Mouse (Mus musculus): ENCODE measurements around the gene Rpf2. TPM values are rescaled to one million over a fixed set of nuclear protein-coding genes. Genes with fewer than 3 reads are reported as not detected.

The Rpf2 gene
- polyA plus RNA-seq, 1 experiment from 2014 or later: 76.7 TPM

GRCm38 (mm10) chr10:40257414-40258255 is 10.8 kb upstream of the Rpf2 start, which contains the start of gene Gtf3c6:
Gene Gtf3c6 (minus strand): TSS chr10:40258108.
- peak; percentile 77 for ATAC-seq

GRCm38 (mm10) chr10:40256716-40257115 is 9.9 kb upstream of the Rpf2 start:
- H3K27me3 ChIP-seq (replicated peaks; ENCODE audit: control insufficient read depth, insufficient read depth, low read length): no peaks in the 10 kb centered on the region
- peaks cover 5% of the 10 kb centered on the region; the same call in 1 of the 2 replicates for H3K36me3 ChIP-seq (ENCODE audit: control insufficient read depth, insufficient read depth)
- H3K4me3 ChIP-seq (replicated peaks; ENCODE audit: low read length): peak overlapping the region; percentile 73
- H3K4me1 ChIP-seq (replicated peaks; ENCODE audit: control insufficient read depth, insufficient read depth, low read length): peaks cover 6% of the 10 kb centered on the region
- H3K27ac ChIP-seq (ENCODE audit: low read length): peak overlapping the region; percentile 90
- whole genome bisulfite sequencing: 2% methylated on average over 5 of the region's 5 CpGs
- ATAC-seq: peak; percentile 76
- H3K9ac ChIP-seq (replicated peaks; ENCODE audit: low read depth, low read length): peak overlapping the region; percentile 82
- no peaks in the 10 kb centered on the region for H3K9me3 ChIP-seq (ENCODE audit: control insufficient read depth, low read length)
- peak overlapping the region; percentile 71 for H3K4me2 ChIP-seq (ENCODE audit: low read length)

More at GRCm38 (mm10) chr10:40257414-40258255, 10.8 kb upstream of the Rpf2 start, which contains the start of gene Gtf3c6:
- no peaks in the 10 kb centered on the region for H3K9me3 ChIP-seq (ENCODE audit: control insufficient read depth, low read length)
- H3K36me3 ChIP-seq (ENCODE audit: control insufficient read depth, insufficient read depth): peaks cover 5% of the 10 kb centered on the region; the same call in 1 of the 2 replicates
- peak within 1 kb of the TSS; percentile 71 for H3K4me2 ChIP-seq (ENCODE audit: low read length)
- H3K4me1 ChIP-seq (replicated peaks; ENCODE audit: control insufficient read depth, insufficient read depth, low read length): peaks cover 6% of the 10 kb centered on the region
- peak within 1 kb of the TSS; percentile 90 for H3K27ac ChIP-seq (ENCODE audit: low read length)
- H3K27me3 ChIP-seq (replicated peaks; ENCODE audit: control insufficient read depth, insufficient read depth, low read length): no peaks in the 10 kb centered on the region
- WGBS: 0% methylated on average over 43 of the region's 43 CpGs
- H3K4me3 ChIP-seq (replicated peaks; ENCODE audit: low read length): peak within 1 kb of the TSS; percentile 73
- peak within 1 kb of the TSS; percentile 82 for H3K9ac ChIP-seq (replicated peaks; ENCODE audit: low read depth, low read length)

GRCm38 (mm10) chr10:40250969-40251368 is 4.1 kb upstream of the Rpf2 start:
- Histone ChIP-seq H3K4me2 (ENCODE audit: low read length) (no peak overlapping the region), H3K9me3 (ENCODE audit: control insufficient read depth, low read length) (no peaks in the 10 kb centered on the region), H3K9ac (replicated peaks; ENCODE audit: low read depth, low read length) (no peak overlapping the region), H3K4me3 (replicated peaks; ENCODE audit: low read length) (no peak overlapping the region), H3K36me3 (ENCODE audit: control insufficient read depth, insufficient read depth) (peaks cover 14% of the 10 kb centered on the region), H3K27ac (ENCODE audit: low read length) (no peak overlapping the region), H3K4me1 (replicated peaks; ENCODE audit: control insufficient read depth, insufficient read depth, low read length) (peaks cover 6% of the 10 kb centered on the region), H3K27me3 (replicated peaks; ENCODE audit: control insufficient read depth, insufficient read depth, low read length) (no peaks in the 10 kb centered on the region)
- ATAC-seq: no peak
- 97% methylated on average over 6 of the region's 6 CpGs for WGBS

GRCm38 (mm10) chr10:40249625-40250024 is 2.8 kb upstream of the Rpf2 start:
- Histone ChIP-seq H3K4me3 (replicated peaks; ENCODE audit: low read length) (no peak overlapping the region), H3K4me2 (ENCODE audit: low read length) (no peak overlapping the region), H3K36me3 (ENCODE audit: control insufficient read depth, insufficient read depth) (peaks cover 14% of the 10 kb centered on the region), H3K4me1 (replicated peaks; ENCODE audit: control insufficient read depth, insufficient read depth, low read length) (peaks cover 10% of the 10 kb centered on the region), H3K27me3 (replicated peaks; ENCODE audit: control insufficient read depth, insufficient read depth, low read length) (no peaks in the 10 kb centered on the region), H3K27ac (ENCODE audit: low read length) (no peak overlapping the region), H3K9me3 (ENCODE audit: control insufficient read depth, low read length) (no peaks in the 10 kb centered on the region), H3K9ac (replicated peaks; ENCODE audit: low read depth, low read length) (no peak overlapping the region)
- WGBS: 90% methylated on average over 9 of the region's 9 CpGs
- no peak for ATAC-seq

- H3K4me1 ChIP-seq (replicated peaks; ENCODE audit: control insufficient read depth, insufficient read depth, low read length): peaks cover 10% of the 10 kb centered on the region
- H3K4me3 ChIP-seq (replicated peaks; ENCODE audit: low read length): peak overlapping the region; percentile 92
- 31% methylated on average over 11 of the region's 11 CpGs for WGBS
- H3K27ac ChIP-seq (ENCODE audit: low read length): peak overlapping the region; percentile 84
- peaks cover 18% of the 10 kb centered on the region for H3K36me3 ChIP-seq (ENCODE audit: control insufficient read depth, insufficient read depth)
- peak overlapping the region; percentile 82 for H3K4me2 ChIP-seq (ENCODE audit: low read length)
- peak; percentile 42 for ATAC-seq
- no peaks in the 10 kb centered on the region for H3K27me3 ChIP-seq (replicated peaks; ENCODE audit: control insufficient read depth, insufficient read depth, low read length)
- peak overlapping the region; percentile 69 for H3K9ac ChIP-seq (replicated peaks; ENCODE audit: low read depth, low read length)
- no peaks in the 10 kb centered on the region for H3K9me3 ChIP-seq (ENCODE audit: control insufficient read depth, low read length)
Measured at GRCm38 (mm10) chr10:40247166-40247716, 405 bp upstream of the Rpf2 start.

GRCm38 (mm10) chr10:40237826-40238225 is 9.0 kb downstream of the Rpf2 start:
- no peak overlapping the region for H3K4me2 ChIP-seq (ENCODE audit: low read length)
- H3K27ac ChIP-seq (ENCODE audit: low read length): no peak overlapping the region
- H3K4me1 ChIP-seq (replicated peaks; ENCODE audit: control insufficient read depth, insufficient read depth, low read length): no peaks in the 10 kb centered on the region
- H3K27me3 ChIP-seq (replicated peaks; ENCODE audit: control insufficient read depth, insufficient read depth, low read length): no peaks in the 10 kb centered on the region
- peaks cover 19% of the 10 kb centered on the region for H3K36me3 ChIP-seq (ENCODE audit: control insufficient read depth, insufficient read depth)
- H3K9me3 ChIP-seq (ENCODE audit: control insufficient read depth, low read length): no peaks in the 10 kb centered on the region
- ATAC-seq: no peak
- H3K9ac ChIP-seq (replicated peaks; ENCODE audit: low read depth, low read length): no peak overlapping the region
- WGBS: 98% methylated on average over 5 of the region's 5 CpGs
- H3K4me3 ChIP-seq (replicated peaks; ENCODE audit: low read length): no peak overlapping the region

- H3K4me1 ChIP-seq (replicated peaks; ENCODE audit: control insufficient read depth, insufficient read depth, low read length): no peaks in the 10 kb centered on the region
- H3K4me2 ChIP-seq (ENCODE audit: low read length): no peak overlapping the region
- no peaks in the 10 kb centered on the region for H3K9me3 ChIP-seq (ENCODE audit: control insufficient read depth, low read length)
- no peak overlapping the region for H3K9ac ChIP-seq (replicated peaks; ENCODE audit: low read depth, low read length)
- H3K27me3 ChIP-seq (replicated peaks; ENCODE audit: control insufficient read depth, insufficient read depth, low read length): no peaks in the 10 kb centered on the region
- WGBS: 89% methylated on average over 3 of the region's 3 CpGs
- ATAC-seq: no peak
- no peak overlapping the region for H3K27ac ChIP-seq (ENCODE audit: low read length)
- peaks cover 22% of the 10 kb centered on the region for H3K36me3 ChIP-seq (ENCODE audit: control insufficient read depth, insufficient read depth)
- H3K4me3 ChIP-seq (replicated peaks; ENCODE audit: low read length): no peak overlapping the region
Measured at GRCm38 (mm10) chr10:40233241-40233640, 13.6 kb downstream of the Rpf2 start.

- 91% methylated on average over 7 of the region's 7 CpGs for WGBS
- Histone ChIP-seq H3K4me1 (replicated peaks; ENCODE audit: control insufficient read depth, insufficient read depth, low read length) (peaks cover 4% of the 10 kb centered on the region), H3K36me3 (ENCODE audit: control insufficient read depth, insufficient read depth) (peaks cover 22% of the 10 kb centered on the region), H3K4me3 (replicated peaks; ENCODE audit: low read length) (no peak overlapping the region), H3K27ac (ENCODE audit: low read length) (no peak overlapping the region), H3K9ac (replicated peaks; ENCODE audit: low read depth, low read length) (no peak overlapping the region), H3K27me3 (replicated peaks; ENCODE audit: control insufficient read depth, insufficient read depth, low read length) (no peaks in the 10 kb centered on the region), H3K9me3 (ENCODE audit: control insufficient read depth, low read length) (no peaks in the 10 kb centered on the region), H3K4me2 (ENCODE audit: low read length) (no peak overlapping the region)
- ATAC-seq: no peak
Measured at GRCm38 (mm10) chr10:40232442-40232841, 14.4 kb downstream of the Rpf2 start.

GRCm38 (mm10) chr10:40229725-40230124 is 17.1 kb downstream of the Rpf2 start:
- Histone ChIP-seq H3K4me2 (ENCODE audit: low read length) (no peak overlapping the region), H3K9me3 (ENCODE audit: control insufficient read depth, low read length) (no peaks in the 10 kb centered on the region), H3K9ac (replicated peaks; ENCODE audit: low read depth, low read length) (no peak overlapping the region), H3K27ac (ENCODE audit: low read length) (no peak overlapping the region), H3K36me3 (ENCODE audit: control insufficient read depth, insufficient read depth) (peaks cover 14% of the 10 kb centered on the region; the same call in 1 of the 2 replicates), H3K27me3 (replicated peaks; ENCODE audit: control insufficient read depth, insufficient read depth, low read length) (no peaks in the 10 kb centered on the region), H3K4me3 (replicated peaks; ENCODE audit: low read length) (no peak overlapping the region), H3K4me1 (replicated peaks; ENCODE audit: control insufficient read depth, insufficient read depth, low read length) (peaks cover 4% of the 10 kb centered on the region)
- WGBS: 94% methylated on average over 1 of the region's 1 CpGs
- no peak for ATAC-seq

Data from forebrain, embryonic 16.5 days (tissue).